In the genomic region with DNA sequence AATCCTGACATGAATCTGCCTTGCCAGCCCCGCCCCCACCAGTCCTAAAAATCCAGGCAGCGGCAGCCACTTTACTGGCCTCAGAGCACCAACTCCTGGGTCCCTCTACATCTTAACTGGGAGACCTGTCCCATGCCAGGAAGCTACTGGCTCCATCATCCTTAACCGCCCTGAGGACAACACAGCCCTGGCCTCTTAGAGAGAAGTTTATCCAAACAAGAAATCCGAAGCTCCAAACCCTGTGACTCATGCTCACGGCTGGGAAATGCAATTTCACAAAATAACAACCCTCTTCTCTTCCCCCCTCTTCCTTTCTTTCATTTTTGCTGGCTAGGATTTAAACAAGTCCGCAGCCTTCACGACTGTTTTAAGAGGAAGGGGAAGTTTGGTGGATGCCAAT, we compare ENCODE assay signal across 12 mouse cellular contexts. TPM values are rescaled to one million over a fixed set of nuclear protein-coding genes. Genes with fewer than 3 reads are reported as not detected.
DNase-seq lines count a peak whose midpoint lies in the region; ATAC-seq and TF ChIP-seq lines count a peak whose summit lies in the region.
"Had no signal": no experiment of that assay in that cellular context is flagged by ENCODE, and none has a peak within 500 bp of the region (broad histone marks: within the 10 kb centered on the region; RNA-seq: fewer than 3 reads in every experiment).

No protein-coding gene starts in this region.

- H3K4me3 ChIP-seq in lung, embryonic 14.5 days (ENCODE audit: low read depth, low read length), result no peak overlapping the region
- no peak overlapping the region for H3K4me3 ChIP-seq in lung, adult 2 months (replicated peaks; ENCODE audit: extremely low read depth, low read depth, low read length)
- no peak overlapping the region for H3K4me3 ChIP-seq in embryonic fibroblast, embryonic 13.5 days (ENCODE audit: insufficient read depth, low read length)
- no peak overlapping the region for H3K4me3 ChIP-seq in small intestine, adult 2 months (ENCODE audit: low read depth, low read length)
- H3K4me3 ChIP-seq: midbrain, embryonic 15.5 days had no signal

- 41% methylated on average over 7 of the region's 7 CpGs for WGBS in lung, embryonic 14.5 days
- WGBS in lung, adult 2 months, result 22% methylated on average over 7 of the region's 7 CpGs
- 51% methylated on average over 7 of the region's 7 CpGs for WGBS in small intestine, adult 2 months

- no peak for TF ChIP-seq POLR2A in lung, adult 2 months (IDR thresholded peaks at IDR 0.05; ENCODE audit: borderline replicate concordance, extremely low read depth, low read depth, low read length)
- no peak for TF ChIP-seq POLR2A in embryonic fibroblast, embryonic 13.5 days (IDR thresholded peaks at IDR 0.05; ENCODE audit: low read depth, low read length)
- no peak for TF ChIP-seq POLR2A in small intestine, adult 2 months (IDR thresholded peaks at IDR 0.05; ENCODE audit: low read depth, low read length)

- peak overlapping the region; percentile 30; the same call in 1 of the 2 replicates for H3K27ac ChIP-seq in lung, embryonic 14.5 days (ENCODE audit: low read depth)
- peak overlapping the region; percentile 98 for H3K27ac ChIP-seq in embryonic fibroblast, embryonic 13.5 days (ENCODE audit: insufficient read depth, low read length)
- H3K27ac ChIP-seq in small intestine, adult 2 months (ENCODE audit: insufficient read depth, low read depth, low read length), result peak overlapping the region; percentile 83
- H3K27ac ChIP-seq: midbrain, embryonic 15.5 days had no signal

- peaks cover 34% of the 10 kb centered on the region for H3K4me1 ChIP-seq in lung, embryonic 14.5 days (ENCODE audit: insufficient read depth)
- peaks cover 13% of the 10 kb centered on the region for H3K4me1 ChIP-seq in lung, adult 2 months (ENCODE audit: control insufficient read depth, insufficient read depth, low read length)
- H3K4me1 ChIP-seq in embryonic fibroblast, embryonic 13.5 days (ENCODE audit: control insufficient read depth, insufficient read depth, low read length), result peaks cover 46% of the 10 kb centered on the region
- peaks cover 10% of the 10 kb centered on the region for H3K4me1 ChIP-seq in small intestine, adult 2 months (ENCODE audit: control insufficient read depth, insufficient read depth, insufficient read length, low read length)

- peak; percentile 55 for DNase-seq in gastrocnemius, postnatal 25 days
- DNase-seq in gastrocnemius, postnatal 4 days (ENCODE audit: low spot score in 2 of 2), result no peak
- DNase-seq in lung, embryonic 14.5 days, result peak; percentile 45
- no peak for DNase-seq in lung, adult 2 months
- DNase-seq in thymus, postnatal 4 days, result no peak
- no peak for DNase-seq in adrenal gland, postnatal 36 days
- DNase-seq: B cell, adult 2 months; kidney, adult 9 months; left cerebral cortex, postnatal 4 days had no signal

- H3K9me3 ChIP-seq in lung, embryonic 14.5 days (ENCODE audit: low read depth, low read length), result no peaks in the 10 kb centered on the region
- H3K9me3 ChIP-seq: midbrain, embryonic 15.5 days had no signal

- peaks cover 14% of the 10 kb centered on the region for H3K36me3 ChIP-seq in lung, embryonic 14.5 days (ENCODE audit: insufficient read depth)
- no peaks in the 10 kb centered on the region; the same call in 1 of the 2 replicates for H3K36me3 ChIP-seq in small intestine, adult 2 months (ENCODE audit: control insufficient read depth, insufficient read depth, low read length)
- H3K36me3 ChIP-seq: midbrain, embryonic 15.5 days had no signal

- no peak for ATAC-seq in lung, embryonic 14.5 days (ENCODE audit: insufficient read depth)
- ATAC-seq: midbrain, embryonic 15.5 days had no signal

- no peak for TF ChIP-seq CTCF in lung, embryonic 14.5 days (IDR thresholded peaks at IDR 0.05; ENCODE audit: low read depth)
- TF ChIP-seq CTCF in lung, adult 2 months (IDR thresholded peaks at IDR 0.05; ENCODE audit: insufficient read depth, low read length), result no peak
- TF ChIP-seq CTCF in embryonic fibroblast, embryonic 13.5 days (IDR thresholded peaks at IDR 0.05; ENCODE audit: borderline replicate concordance, insufficient read depth, low read length), result no peak
- no peak for TF ChIP-seq CTCF in small intestine, adult 2 months (IDR thresholded peaks at IDR 0.05; ENCODE audit: extremely low read depth, insufficient read length, insufficient replicate concordance, low read depth, low read length)

- 0 out of 2 replicates have a peak overlapping the region, but pooled peaks have one; percentile 12 for H3K4me2 ChIP-seq in lung, embryonic 14.5 days
- H3K4me2 ChIP-seq: midbrain, embryonic 15.5 days had no signal

- H3K9ac ChIP-seq in lung, embryonic 14.5 days, result no peak overlapping the region; the same call in 1 of the 2 replicates
- H3K9ac ChIP-seq: midbrain, embryonic 15.5 days had no signal

- H3K27me3 ChIP-seq in lung, embryonic 14.5 days (ENCODE audit: insufficient read depth, low read length), result no peaks in the 10 kb centered on the region
- no peaks in the 10 kb centered on the region for H3K27me3 ChIP-seq in small intestine, adult 2 months (ENCODE audit: control insufficient read depth, insufficient read depth, low read length)
- H3K27me3 ChIP-seq: midbrain, embryonic 15.5 days had no signal

RNA-seq across cellular contexts. Expression of gene Zcchc24, which starts 9.3 kb away (rescaled TPM):
- 10 to 100 TPM; 41.5 to 45.0 TPM for total RNA-seq in gastrocnemius, postnatal 25 days (2021)
- 10 to 100 TPM; 90.0 to 97.4 TPM for total RNA-seq in gastrocnemius, postnatal 4 days (2021)
- 29.6 and 29.8 TPM in 2 replicates for polyA plus RNA-seq in lung, embryonic 14.5 days (2014; fragmentation: Nextera tagmentation; extraction: Ambion mirVana)
- polyA plus RNA-seq in lung, adult 2 months (2012; rRNA removed), result 41.7 and 44.9 TPM in 2 replicates
- 116 and 122 TPM in 2 replicates for polyA plus RNA-seq in embryonic fibroblast, embryonic 13.5 days (2011; ENCODE audit: insufficient read length, low read depth, missing spikeins)
- 9.0 and 10.1 TPM in 2 replicates for polyA plus RNA-seq in small intestine, adult 2 months (2012; rRNA removed)
- total RNA-seq in adrenal gland, postnatal 36 days (2021), result 10 to 100 TPM; 21.2 to 21.3 TPM

Comparison
In these comparisons a context has a peak if more than half of its experiments do, and no peak if none do; other contexts are left out.
1. DNase-seq: peak in gastrocnemius, postnatal 25 days (single experiment) and lung, embryonic 14.5 days (single experiment); none in gastrocnemius, postnatal 4 days (0 of 2), lung, adult 2 months (single experiment), thymus, postnatal 4 days (single experiment) and adrenal gland, postnatal 36 days (0 of 2).
2. H3K27ac ChIP-seq: peak in every context shown above with its lines; median percentile 98 in embryonic fibroblast, embryonic 13.5 days; 83 in small intestine, adult 2 months; 30 in lung, embryonic 14.5 days.